Mouse (Mus musculus) heart, embryonic 16.5 days (tissue): ENCODE results near the gene Luzp1. TPM values are rescaled to one million over a fixed set of nuclear protein-coding genes. Genes with fewer than 3 reads are reported as not detected.

ENCODE experiments used
- ATAC-seq: fragments of 200-750 bp; cut with Nextera tagmentation; replicated peaks from 2 replicates; pipeline ENCODE4 v1.8.0; 2017; ENCODE audit warnings: moderate number of reproducible peaks; ENCODE audit not compliant: insufficient read depth, low FRiP score; ENCODE audit errors: extremely low read depth
- H3K27ac ChIP-seq: fragments of 300-500 bp; sonication (generic); 2 replicates; pipeline ENCODE4 v1.5.1; 2014; ENCODE audit warnings: mild to moderate bottlenecking, low read length, control low read depth, moderate library complexity
- H3K27me3 ChIP-seq: fragments of 300-500 bp; sonication (generic); 2 replicates; pipeline ENCODE4 v1.6.1; 2014; ENCODE audit warnings: low read length, mixed read lengths; ENCODE audit not compliant: control insufficient read depth, insufficient read depth
- H3K36me3 ChIP-seq: fragments of 300-500 bp; sonication (generic); 2 replicates; pipeline ENCODE4 v1.6.1; 2014; ENCODE audit not compliant: control insufficient read depth, insufficient read depth
- H3K4me1 ChIP-seq: fragments of 300-500 bp; sonication (generic); 2 replicates; pipeline ENCODE4 v1.6.1; 2014; ENCODE audit warnings: low read length, mixed read lengths; ENCODE audit not compliant: control insufficient read depth, insufficient read depth
- H3K4me2 ChIP-seq: fragments of 300-500 bp; sonication (generic); 2 replicates; pipeline ENCODE4 v1.6.1; 2014; ENCODE audit warnings: low read depth, mild to moderate bottlenecking, control low read depth, low read length
- H3K4me3 ChIP-seq: fragments of 300-500 bp; sonication (generic); 2 replicates; pipeline ENCODE4 v1.5.1; 2014; ENCODE audit warnings: mild to moderate bottlenecking, control low read depth, low read length
- H3K9ac ChIP-seq: fragments of 300-500 bp; sonication (generic); 2 replicates; pipeline ENCODE4 v1.6.1; 2014; ENCODE audit warnings: low read length, control low read depth
- H3K9me3 ChIP-seq: fragments of 300-500 bp; sonication (generic); replicated peaks from 2 replicates; pipeline ENCODE4 v1.6.1; 2016; ENCODE audit warnings: low read length; ENCODE audit not compliant: control insufficient read depth
- WGBS: fragments of 180-500 bp; shearing (Covaris S2); extraction: QIAGEN DNeasy Blood & Tissue Kit; methylation state at CpG from one replicate; pipeline ENCODE4 v1.1.7; 2014; 5-methylcytosine and 5-hydroxymethylcytosine counted together
- polyA plus RNA-seq: library from polyadenylated mRNA; unstranded; fragments of >200 nt; fragmentation: Nextera tagmentation; extraction: Ambion mirVana; gene quantifications from 2 replicates; pipeline ENCODE4 v1.2.1, GENCODE M21; 2015

Gene Luzp1
- 96.1 and 97.5 TPM in 2 replicates for polyA plus RNA-seq

DNA sequence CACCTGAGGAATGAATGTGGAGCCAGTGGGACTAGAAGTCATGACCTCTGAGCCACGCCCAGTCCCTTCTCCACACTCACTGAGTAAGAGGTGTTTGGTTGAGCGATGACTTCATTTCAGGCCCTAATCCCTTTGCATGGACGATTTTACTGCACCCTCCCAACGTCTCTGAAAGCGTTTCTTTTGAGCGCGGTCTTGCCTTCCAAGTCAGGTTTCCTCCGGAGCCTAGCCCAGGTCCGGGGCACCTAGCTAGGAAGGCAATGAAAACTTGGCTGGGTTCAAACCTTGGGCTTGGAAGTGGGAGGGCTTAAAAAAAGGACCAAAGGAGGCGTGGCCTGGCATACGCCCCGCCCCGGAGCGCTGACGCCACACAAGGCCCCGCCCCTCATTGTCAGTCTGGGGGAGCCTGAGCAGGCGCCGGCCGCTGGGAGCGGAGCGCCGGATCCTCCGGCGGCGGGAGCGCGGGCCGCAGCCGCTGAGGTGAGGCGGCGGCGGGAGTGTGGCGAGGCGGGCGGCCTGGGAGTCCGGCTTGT, at the start of gene Luzp1:
Gene Luzp1 (plus strand): TSS at position 391 of the 533 bp plus-strand sequence.
- H3K9me3 ChIP-seq: no peaks in the 10 kb centered on the region
- H3K27ac ChIP-seq: peak within 1 kb of the TSS; percentile 99
- peaks cover 43% of the 10 kb centered on the region for H3K4me1 ChIP-seq
- H3K4me3 ChIP-seq: peak within 1 kb of the TSS; percentile 95
- ATAC-seq: peak; percentile 92
- no peaks in the 10 kb centered on the region for H3K36me3 ChIP-seq
- H3K27me3 ChIP-seq: no peaks in the 10 kb centered on the region
- peak within 1 kb of the TSS; percentile 96 for H3K9ac ChIP-seq
- WGBS: 2% methylated on average over 35 of the region's 36 CpGs
- H3K4me2 ChIP-seq: peak within 1 kb of the TSS; percentile 77

DNA sequence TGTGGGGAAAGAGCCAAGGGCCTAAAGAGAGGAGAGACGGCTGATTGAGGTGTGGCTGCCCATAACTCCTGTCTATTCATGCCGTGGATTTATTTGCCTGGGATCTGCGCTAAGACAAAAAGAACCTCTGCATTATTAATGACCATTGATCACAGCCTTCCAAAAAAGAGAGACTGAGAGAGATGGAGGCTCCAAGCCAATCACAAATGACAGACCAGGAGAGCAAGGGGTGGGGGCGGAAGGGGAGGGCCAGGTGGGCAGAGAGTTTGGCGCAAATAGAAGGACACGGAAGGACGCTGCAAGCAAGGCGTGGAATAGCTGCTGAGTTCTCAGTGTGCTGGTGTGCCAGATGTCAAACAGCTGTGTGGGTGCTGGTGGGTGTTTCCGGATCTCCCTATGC, 46.3 kb upstream of the Luzp1 start, which contains the start of gene Htr1d:
Gene Htr1d (plus strand): TSS at position 301 of the 400 bp plus-strand sequence.
- Histone ChIP-seq H3K4me2 (peak within 1 kb of the TSS; percentile 95), H3K4me1 (peaks cover 11% of the 10 kb centered on the region), H3K9ac (peak within 1 kb of the TSS; percentile 66), H3K27ac (no peak within 1 kb of the TSS), H3K4me3 (peak within 1 kb of the TSS; percentile 59), H3K9me3 (no peaks in the 10 kb centered on the region), H3K36me3 (no peaks in the 10 kb centered on the region), H3K27me3 (peaks cover 42% of the 10 kb centered on the region)
- ATAC-seq: no peak
- 77% methylated on average over 9 of the region's 9 CpGs for WGBS

DNA sequence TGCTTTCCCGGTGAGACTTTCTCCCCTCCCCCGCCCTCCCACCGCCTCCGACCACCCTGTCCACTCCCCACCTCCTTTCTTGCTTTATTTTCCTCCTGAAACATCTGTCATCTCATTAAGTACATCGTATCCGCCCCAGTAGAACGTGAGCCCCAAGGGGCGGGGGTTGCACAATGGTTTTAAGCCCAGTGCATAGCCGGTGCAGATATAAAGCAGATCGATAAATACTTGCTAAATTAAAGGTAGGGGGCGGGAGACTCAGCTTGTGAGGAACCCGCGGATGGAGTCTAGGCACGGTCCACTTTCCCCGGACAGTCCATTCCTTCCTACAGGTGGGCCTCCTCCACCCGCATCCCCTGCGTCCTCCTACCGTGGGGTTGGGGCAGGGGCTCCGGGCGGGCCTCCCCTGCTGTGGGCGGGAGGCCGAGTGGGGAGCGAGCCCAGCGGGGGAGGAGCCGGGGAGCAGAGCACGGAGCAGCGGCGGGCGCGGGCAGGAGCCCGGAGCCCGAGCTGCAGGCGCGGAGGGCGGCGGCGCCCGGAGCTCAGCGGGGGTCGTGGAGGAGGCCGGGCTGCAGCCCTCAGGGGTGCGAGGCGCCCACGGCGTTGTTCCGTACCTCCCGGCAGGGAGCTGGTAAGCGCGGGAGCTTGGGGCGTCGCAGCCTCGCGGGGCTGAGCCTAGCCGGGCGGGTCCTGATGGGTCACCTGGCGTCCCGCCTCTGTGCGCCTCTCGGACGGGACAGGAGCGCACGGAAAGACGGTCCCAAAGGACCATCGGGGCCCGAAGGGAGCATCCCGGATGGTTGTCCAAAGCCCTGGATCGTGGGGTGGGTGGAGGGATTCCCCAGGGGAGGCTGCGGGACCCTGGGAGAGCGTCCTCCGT, 45.2 kb upstream of the Luzp1 start:
- Histone ChIP-seq H3K4me3 (peak overlapping the region; percentile 59), H3K9me3 (no peaks in the 10 kb centered on the region), H3K4me1 (peaks cover 11% of the 10 kb centered on the region), H3K36me3 (no peaks in the 10 kb centered on the region), H3K27me3 (peaks cover 37% of the 10 kb centered on the region), H3K4me2 (peak overlapping the region; percentile 95), H3K9ac (peak overlapping the region; percentile 66), H3K27ac (no peak overlapping the region)
- ATAC-seq: no peak
- 2% methylated on average over 58 of the region's 70 CpGs for WGBS

DNA sequence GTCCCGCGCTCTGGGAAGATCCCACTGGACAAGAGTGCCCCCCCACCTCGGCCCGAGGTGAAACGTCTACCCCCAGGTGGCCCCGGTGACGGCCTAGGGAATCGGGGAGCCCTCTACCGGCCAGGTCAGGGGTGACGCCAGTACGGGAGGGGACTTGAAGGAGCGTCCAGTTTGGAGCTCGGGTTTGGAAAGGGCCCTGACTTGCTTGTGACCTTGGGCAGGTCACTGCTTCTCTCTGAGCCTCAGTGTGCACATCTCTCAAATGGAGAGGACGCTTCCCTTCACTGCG, 44.6 kb upstream of the Luzp1 start:
- WGBS: 3% methylated on average over 15 of the region's 15 CpGs
- H3K9me3 ChIP-seq: no peaks in the 10 kb centered on the region
- peak overlapping the region; percentile 66 for H3K9ac ChIP-seq
- peak overlapping the region; percentile 59 for H3K4me3 ChIP-seq
- H3K36me3 ChIP-seq: no peaks in the 10 kb centered on the region
- H3K4me1 ChIP-seq: peaks cover 11% of the 10 kb centered on the region
- peaks cover 37% of the 10 kb centered on the region for H3K27me3 ChIP-seq
- peak overlapping the region; percentile 95 for H3K4me2 ChIP-seq
- no peak overlapping the region for H3K27ac ChIP-seq
- ATAC-seq: 0 out of 2 replicates have a peak, but pooled peaks have one; percentile 6

DNA sequence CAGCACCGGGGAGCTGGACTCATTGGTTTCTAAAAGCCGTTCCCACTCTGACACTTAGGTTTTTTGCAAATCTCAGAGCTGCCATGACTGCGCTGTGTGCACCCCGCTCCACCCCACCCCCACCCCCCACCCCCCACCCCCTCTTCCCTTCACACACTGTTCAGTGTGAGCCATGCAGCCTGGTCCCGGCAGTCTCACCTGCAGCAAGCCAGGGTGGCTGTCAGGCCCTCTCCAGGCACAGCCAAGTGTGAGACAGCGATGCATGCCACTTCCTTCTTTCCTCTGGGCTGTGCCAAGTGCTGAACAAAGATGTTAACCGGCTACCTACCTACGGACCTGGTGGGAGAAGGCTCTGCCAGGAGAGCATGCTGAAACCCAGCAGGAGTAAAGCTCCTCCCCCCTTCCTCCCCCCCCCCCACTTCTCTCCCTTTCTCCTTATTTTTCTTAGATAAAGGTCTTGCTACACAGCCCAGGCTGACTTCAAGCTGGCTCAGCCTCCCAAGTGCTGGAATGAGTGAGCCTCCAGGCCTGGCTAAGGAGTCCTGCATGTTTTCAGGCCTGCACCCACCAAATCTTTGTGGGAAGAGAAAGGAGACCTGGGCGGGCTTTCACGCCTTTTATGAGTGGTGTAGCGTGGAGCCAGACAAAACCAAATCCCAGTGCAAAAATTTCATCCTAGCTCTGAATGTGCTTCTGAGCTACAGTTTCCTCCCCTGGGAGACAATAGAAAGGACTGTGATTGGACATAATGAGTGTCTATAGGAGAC, 38.8 kb upstream of the Luzp1 start:
- H3K27ac ChIP-seq: peak overlapping the region; percentile 37; the same call in 1 of the 2 replicates
- no peak overlapping the region for H3K4me3 ChIP-seq
- H3K9me3 ChIP-seq: no peaks in the 10 kb centered on the region
- peaks cover 3% of the 10 kb centered on the region; the same call in 1 of the 2 replicates for H3K27me3 ChIP-seq
- ATAC-seq: 0 out of 2 replicates have a peak, but pooled peaks have one; percentile 52
- H3K4me2 ChIP-seq: no peak overlapping the region
- no peaks in the 10 kb centered on the region for H3K36me3 ChIP-seq
- 34% methylated on average over 11 of the region's 11 CpGs for WGBS
- H3K4me1 ChIP-seq: no peaks in the 10 kb centered on the region
- no peak overlapping the region for H3K9ac ChIP-seq

DNA sequence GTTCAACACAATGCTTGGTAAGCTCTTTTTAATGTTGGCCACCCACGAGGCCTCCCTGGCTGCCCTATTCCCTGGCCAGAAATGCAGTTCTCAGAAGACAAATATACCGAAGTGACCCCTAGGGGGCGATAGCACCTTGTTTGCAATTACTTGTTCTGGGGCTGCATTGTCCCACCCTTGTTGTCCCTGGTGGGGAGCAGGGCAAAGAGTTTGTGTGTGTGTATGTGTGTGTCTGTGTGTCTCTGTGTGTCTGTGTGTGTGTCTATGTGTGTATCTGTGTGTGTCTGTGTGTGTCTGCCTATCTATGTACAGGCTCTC, 38.2 kb upstream of the Luzp1 start:
- peak overlapping the region; percentile 37; the same call in 1 of the 2 replicates for H3K27ac ChIP-seq
- no peak overlapping the region for H3K4me3 ChIP-seq
- no peaks in the 10 kb centered on the region for H3K9me3 ChIP-seq
- H3K27me3 ChIP-seq: no peaks in the 10 kb centered on the region
- no peak overlapping the region for H3K9ac ChIP-seq
- no peak overlapping the region for H3K4me2 ChIP-seq
- no peaks in the 10 kb centered on the region for H3K36me3 ChIP-seq
- H3K4me1 ChIP-seq: no peaks in the 10 kb centered on the region
- 4% methylated on average over 3 of the region's 3 CpGs for WGBS
- ATAC-seq: no peak

DNA sequence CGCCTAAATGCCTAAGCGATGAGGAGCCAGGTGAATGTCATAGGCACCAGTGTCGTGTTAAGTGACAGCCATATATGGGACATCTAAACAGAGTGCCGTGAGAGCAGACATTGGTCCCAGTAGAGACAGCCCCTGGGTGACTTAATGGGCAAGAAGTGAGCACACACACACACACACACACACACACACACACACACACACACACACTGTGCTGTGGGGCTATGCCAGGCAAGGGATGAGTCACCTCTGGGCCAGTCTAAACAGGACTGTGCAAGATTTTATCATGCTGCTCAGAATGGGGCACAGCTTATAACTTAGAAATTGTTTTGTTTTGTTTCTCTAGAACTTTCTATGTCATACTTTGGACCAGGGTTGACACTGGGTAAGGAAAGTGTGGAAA, 35.5 kb upstream of the Luzp1 start:
- Histone ChIP-seq H3K27ac (no peak overlapping the region), H3K36me3 (no peaks in the 10 kb centered on the region), H3K9me3 (no peaks in the 10 kb centered on the region), H3K9ac (no peak overlapping the region), H3K4me2 (no peak overlapping the region), H3K4me3 (no peak overlapping the region), H3K4me1 (no peaks in the 10 kb centered on the region), H3K27me3 (no peaks in the 10 kb centered on the region)
- 66% methylated on average over 4 of the region's 4 CpGs for WGBS
- no peak for ATAC-seq

DNA sequence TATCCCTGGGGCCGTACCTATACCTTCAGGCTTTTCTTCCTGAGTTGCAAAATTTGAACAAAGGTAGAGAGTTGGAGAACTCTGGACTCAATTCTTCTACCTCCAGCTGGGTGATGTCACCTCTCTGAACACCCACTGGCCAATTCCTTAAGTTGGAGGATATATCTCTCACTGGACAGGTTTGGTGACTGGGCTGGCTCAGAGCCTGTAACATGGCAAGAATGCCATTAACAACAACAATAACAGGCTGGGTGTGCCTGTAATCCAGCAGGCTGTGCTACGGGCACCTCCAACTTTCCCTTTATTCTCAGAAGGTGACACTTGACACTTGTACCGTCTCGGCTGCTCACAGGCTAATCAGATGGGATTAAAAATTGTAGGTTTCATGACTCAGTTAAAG, 30.5 kb upstream of the Luzp1 start:
- no peak overlapping the region for H3K4me3 ChIP-seq
- H3K9me3 ChIP-seq: no peaks in the 10 kb centered on the region
- no peaks in the 10 kb centered on the region for H3K4me1 ChIP-seq
- no peak overlapping the region for H3K4me2 ChIP-seq
- no peak overlapping the region for H3K9ac ChIP-seq
- no peaks in the 10 kb centered on the region for H3K27me3 ChIP-seq
- no peaks in the 10 kb centered on the region for H3K36me3 ChIP-seq
- no peak overlapping the region for H3K27ac ChIP-seq
- no peak for ATAC-seq
- WGBS: 78% methylated on average over 4 of the region's 4 CpGs
